Mouse (Mus musculus): Measurements from ENCODE around the gene Dapk3. TPM values are rescaled to one million over a fixed set of nuclear protein-coding genes. Genes with fewer than 3 reads are reported as not detected.
A peak's percentile ranks its signal among the peaks of the same experiment; 100 is the strongest.
"Not testable (repeated sequence)": the region's sequence is repeated elsewhere in the genome, so short reads cannot be mapped to it uniquely, and the experiment has no call there.

The Dapk3 gene
- polyA plus RNA-seq, 1 experiment from 2014 or later: 75.6 TPM

- Histone ChIP-seq H3K36me3 (no peaks in the 10 kb centered on the region), H3K27me3 (ENCODE audit: insufficient read depth, poor library complexity, severe bottlenecking) (peaks cover 34% of the 10 kb centered on the region), H3K27ac (no peak overlapping the region), H3K9me3 (no peaks in the 10 kb centered on the region), H3K4me1 (replicated peaks) (0 out of 2 replicates have a peak, but pooled peaks cover 11% of the 10 kb centered on the region), H3K4me3 (no peak overlapping the region)
- 81% methylated on average over 20 of the region's 20 CpGs for WGBS
- DNase-seq (ENCODE audit: low spot score): no peak
Observed at GRCm38 (mm10) chr10:81200605-81201287, 17.9 kb downstream of the Dapk3 start.

- DNase-seq (ENCODE audit: low spot score): no peak
- Histone ChIP-seq H3K9me3 (no peaks in the 10 kb centered on the region), H3K4me3 (no peak within 1 kb of the TSS), H3K27ac (peak within 1 kb of the TSS; percentile 23; the same call in 1 of the 2 replicates), H3K4me1 (replicated peaks) (0 out of 2 replicates have a peak, but pooled peaks cover 11% of the 10 kb centered on the region), H3K27me3 (ENCODE audit: insufficient read depth, poor library complexity, severe bottlenecking) (peaks cover 21% of the 10 kb centered on the region), H3K36me3 (0 out of 2 replicates have a peak, but pooled peaks cover 6% of the 10 kb centered on the region)
- WGBS: 63% methylated on average over 13 of the region's 13 CpGs
Observed at GRCm38 (mm10) chr10:81201807-81202758, 19.3 kb downstream of the Dapk3 start, which contains the start of gene Nmrk2. Nmrk2 (minus strand) TSS chr10:81202051.

GRCm38 (mm10) chr10:81202978-81203720 is 20.3 kb downstream of the Dapk3 start:
- no peaks in the 10 kb centered on the region for H3K9me3 ChIP-seq
- H3K4me3 ChIP-seq: no peak overlapping the region
- 0 out of 2 replicates have a peak, but pooled peaks cover 11% of the 10 kb centered on the region for H3K4me1 ChIP-seq (replicated peaks)
- H3K36me3 ChIP-seq: 0 out of 2 replicates have a peak, but pooled peaks cover 11% of the 10 kb centered on the region
- H3K27ac ChIP-seq: no peak overlapping the region
- WGBS: 68% methylated on average over 8 of the region's 8 CpGs
- peaks cover 18% of the 10 kb centered on the region for H3K27me3 ChIP-seq (ENCODE audit: insufficient read depth, poor library complexity, severe bottlenecking)
- no peak for DNase-seq (ENCODE audit: low spot score)

GRCm38 (mm10) chr10:81204137-81204536 is 21.3 kb downstream of the Dapk3 start:
- H3K36me3 ChIP-seq: 0 out of 2 replicates have a peak, but pooled peaks cover 11% of the 10 kb centered on the region
- H3K9me3 ChIP-seq: no peaks in the 10 kb centered on the region
- DNase-seq (ENCODE audit: low spot score): no peak
- H3K27ac ChIP-seq: no peak overlapping the region
- no peak overlapping the region for H3K4me3 ChIP-seq
- 0 out of 2 replicates have a peak, but pooled peaks cover 11% of the 10 kb centered on the region for H3K4me1 ChIP-seq (replicated peaks)
- peaks cover 18% of the 10 kb centered on the region for H3K27me3 ChIP-seq (ENCODE audit: insufficient read depth, poor library complexity, severe bottlenecking)
- WGBS: 76% methylated on average over 4 of the region's 4 CpGs

GRCm38 (mm10) chr10:81210154-81210553 is 27.3 kb downstream of the Dapk3 start:
- Histone ChIP-seq H3K36me3 (peaks cover 67% of the 10 kb centered on the region), H3K27me3 (ENCODE audit: insufficient read depth, poor library complexity, severe bottlenecking) (peaks cover 4% of the 10 kb centered on the region; the same call in 1 of the 2 replicates), H3K27ac (no peak overlapping the region), H3K4me3 (no peak overlapping the region), H3K9me3 (peaks cover 24% of the 10 kb centered on the region), H3K4me1 (replicated peaks) (no peaks in the 10 kb centered on the region)
- 98% methylated on average over 5 of the region's 5 CpGs for WGBS
- no peak for DNase-seq (ENCODE audit: low spot score)

- no peak overlapping the region for H3K27ac ChIP-seq
- peaks cover 16% of the 10 kb centered on the region; the same call in 1 of the 2 replicates for H3K9me3 ChIP-seq
- peaks cover 6% of the 10 kb centered on the region; the same call in 1 of the 2 replicates for H3K4me1 ChIP-seq (replicated peaks)
- H3K36me3 ChIP-seq: peaks cover 53% of the 10 kb centered on the region
- H3K27me3 ChIP-seq (ENCODE audit: insufficient read depth, poor library complexity, severe bottlenecking): peaks cover 6% of the 10 kb centered on the region; the same call in 1 of the 2 replicates
- WGBS: 87% methylated on average over 6 of the region's 6 CpGs
- no peak overlapping the region for H3K4me3 ChIP-seq
- no peak for DNase-seq (ENCODE audit: low spot score)
Observed at GRCm38 (mm10) chr10:81216260-81216659, 33.5 kb downstream of the Dapk3 start.

GRCm38 (mm10) chr10:81216810-81217209 is 34.0 kb downstream of the Dapk3 start:
- H3K4me1 ChIP-seq (replicated peaks): peaks cover 6% of the 10 kb centered on the region; the same call in 1 of the 2 replicates
- peaks cover 6% of the 10 kb centered on the region; the same call in 1 of the 2 replicates for H3K27me3 ChIP-seq (ENCODE audit: insufficient read depth, poor library complexity, severe bottlenecking)
- H3K36me3 ChIP-seq: peaks cover 52% of the 10 kb centered on the region
- H3K4me3 ChIP-seq: no peak overlapping the region
- H3K9me3 ChIP-seq: peaks cover 12% of the 10 kb centered on the region; the same call in 1 of the 2 replicates
- WGBS: 90% methylated on average over 6 of the region's 6 CpGs
- DNase-seq (ENCODE audit: low spot score): no peak
- no peak overlapping the region for H3K27ac ChIP-seq

- 25% methylated on average over 1 of the region's 1 CpGs for WGBS
- H3K4me3 ChIP-seq; DNase-seq (ENCODE audit: low spot score); H3K9me3 ChIP-seq; H3K27me3 ChIP-seq (ENCODE audit: insufficient read depth, poor library complexity, severe bottlenecking); H3K27ac ChIP-seq; H3K4me1 ChIP-seq (replicated peaks): not testable (repeated sequence)
- peaks cover 51% of the 10 kb centered on the region for H3K36me3 ChIP-seq
Observed at GRCm38 (mm10) chr10:81217267-81217666, 34.5 kb downstream of the Dapk3 start.

- Histone ChIP-seq H3K4me3 (no peak overlapping the region), H3K4me1 (replicated peaks) (peaks cover 6% of the 10 kb centered on the region; the same call in 1 of the 2 replicates), H3K36me3 (peaks cover 44% of the 10 kb centered on the region), H3K9me3 (peaks cover under 1% of the 10 kb centered on the region; the same call in 1 of the 2 replicates), H3K27ac (no peak overlapping the region), H3K27me3 (ENCODE audit: insufficient read depth, poor library complexity, severe bottlenecking) (peaks cover 6% of the 10 kb centered on the region; the same call in 1 of the 2 replicates)
- peak; percentile 59 for DNase-seq (ENCODE audit: low spot score)
- WGBS: 43% methylated on average over 7 of the region's 7 CpGs
Observed at GRCm38 (mm10) chr10:81217964-81218363, 35.2 kb downstream of the Dapk3 start.

GRCm38 (mm10) chr10:81221402-81222015 is 38.7 kb downstream of the Dapk3 start:
- Histone ChIP-seq H3K27me3 (ENCODE audit: insufficient read depth, poor library complexity, severe bottlenecking) (peaks cover 6% of the 10 kb centered on the region; the same call in 1 of the 2 replicates), H3K36me3 (peaks cover 24% of the 10 kb centered on the region; the same call in 1 of the 2 replicates), H3K4me1 (replicated peaks) (peaks cover 6% of the 10 kb centered on the region; the same call in 1 of the 2 replicates), H3K27ac (no peak overlapping the region), H3K4me3 (no peak overlapping the region), H3K9me3 (no peaks in the 10 kb centered on the region)
- no peak for DNase-seq (ENCODE audit: low spot score)
- 89% methylated on average over 5 of the region's 5 CpGs for WGBS

GRCm38 (mm10) chr10:81223731-81224130 is 40.9 kb downstream of the Dapk3 start:
- DNase-seq (ENCODE audit: low spot score); H3K9me3 ChIP-seq; H3K27ac ChIP-seq; H3K27me3 ChIP-seq (ENCODE audit: insufficient read depth, poor library complexity, severe bottlenecking); H3K4me1 ChIP-seq (replicated peaks); H3K4me3 ChIP-seq: not testable (repeated sequence)
- H3K36me3 ChIP-seq: peaks cover 17% of the 10 kb centered on the region; the same call in 1 of the 2 replicates
- WGBS: 62% methylated on average over 2 of the region's 2 CpGs

Data from hindbrain, embryonic 10.5 days (tissue).